Mouse (Mus musculus): ENCODE results near the gene Elac2. TPM values are rescaled to one million over a fixed set of nuclear protein-coding genes. Genes with fewer than 3 reads are reported as not detected.

The Elac2 gene
- total RNA-seq, 2 experiments from 2014 or later, result 19.2 to 22.0 TPM

- DNase-seq (ENCODE audit: low spot score), result no peak
- intact Hi-C loops (cut with DNase I), result no loop called here
Observed at GRCm38 (mm10) chr11:65013906-65014305, 35.1 kb downstream of the Elac2 start.

- no peak for DNase-seq (ENCODE audit: low spot score)
- intact Hi-C loops (cut with DNase I), result no loop called here
Observed at GRCm38 (mm10) chr11:65016754-65017153, 37.9 kb downstream of the Elac2 start.

DNA sequence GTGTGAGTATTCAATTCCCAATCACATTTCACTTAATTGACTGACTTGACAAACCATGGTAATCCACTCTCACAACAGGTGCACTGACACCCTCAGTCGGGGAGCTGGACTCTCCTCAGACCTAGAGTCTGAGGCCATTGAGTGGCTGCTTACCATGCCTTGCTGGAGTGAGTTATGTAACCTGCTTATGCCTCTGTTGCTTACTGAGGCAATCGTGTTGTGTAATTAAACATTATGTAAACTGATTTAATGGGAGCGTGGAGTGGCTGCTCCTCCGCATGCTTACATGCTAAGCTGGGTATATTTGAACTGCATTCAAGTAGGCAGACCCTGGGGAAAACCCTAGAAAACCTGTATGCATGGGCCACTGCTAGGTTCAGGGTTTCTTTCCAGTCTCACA is 41.9 kb downstream of the Elac2 start:
- intact Hi-C loops (cut with DNase I), result no loop called here
- DNase-seq (ENCODE audit: low spot score), result no peak

GRCm38 (mm10) chr11:65022771-65023170 is 43.9 kb downstream of the Elac2 start:
- intact Hi-C loops (cut with DNase I), result no loop called here
- DNase-seq (ENCODE audit: low spot score), result no peak

- DNase-seq (ENCODE audit: low spot score), result no peak
Observed at GRCm38 (mm10) chr11:65028049-65028448, 49.2 kb downstream of the Elac2 start.

DNA sequence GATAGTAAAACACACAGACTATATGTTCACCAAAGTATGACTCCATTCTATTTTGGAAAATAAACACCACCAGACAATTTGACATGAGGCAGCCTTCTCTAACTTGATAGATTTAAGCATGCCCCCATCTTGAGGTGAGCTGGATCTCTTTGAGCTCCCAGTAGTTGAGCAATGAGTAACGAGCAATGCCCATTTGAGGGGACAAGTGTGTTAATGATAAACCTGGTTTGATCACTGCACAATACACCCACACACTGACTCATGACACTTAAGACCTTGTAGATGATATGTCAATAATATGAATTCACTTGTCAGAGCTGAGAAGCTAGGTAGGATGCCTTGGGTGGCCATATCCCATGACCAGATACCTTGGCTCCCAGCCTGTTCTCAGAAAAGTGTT is 51.4 kb downstream of the Elac2 start:
- DNase-seq (ENCODE audit: low spot score), result no peak
- intact Hi-C loops (cut with DNase I), result no loop called here

More at GRCm38 (mm10) chr11:65028049-65028448, 49.2 kb downstream of the Elac2 start:
- intact Hi-C loops (cut with DNase I), result no loop called here

GRCm38 (mm10) chr11:65032221-65032620 is 53.4 kb downstream of the Elac2 start:
- intact Hi-C loops (cut with DNase I), result no loop called here
- no peak for DNase-seq (ENCODE audit: low spot score)

- no peak for DNase-seq (ENCODE audit: low spot score)
- intact Hi-C loops (cut with DNase I), result no loop called here
Observed at GRCm38 (mm10) chr11:65038996-65039395, 60.2 kb downstream of the Elac2 start.

DNA sequence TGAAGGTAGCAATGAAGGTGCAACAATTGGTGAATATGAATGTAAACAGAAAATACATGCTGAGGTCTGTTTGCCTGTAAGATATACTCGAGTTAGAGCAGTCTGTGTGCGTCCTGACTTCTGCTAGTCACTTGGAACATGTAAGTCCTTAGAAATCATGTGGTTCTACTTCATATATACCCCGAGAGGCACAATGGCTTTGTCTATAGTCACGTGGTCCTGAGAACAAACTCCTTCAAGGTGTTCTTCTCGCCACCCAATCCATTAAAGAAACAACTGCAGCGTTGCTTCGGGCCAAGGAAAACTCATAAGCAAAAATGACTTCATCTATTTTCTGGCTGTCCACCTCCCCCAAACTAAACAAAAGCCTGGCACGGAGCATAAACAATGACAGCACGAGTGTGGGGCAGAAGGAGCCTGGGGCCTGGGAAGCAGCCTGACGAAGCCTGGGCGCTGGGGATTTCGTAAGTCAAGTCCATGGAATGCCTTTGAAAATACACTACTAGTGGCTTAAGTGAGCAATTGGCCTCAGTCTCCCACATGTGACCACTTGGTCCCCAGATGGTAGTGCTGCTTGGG is 60.8 kb downstream of the Elac2 start:
- intact Hi-C loops (cut with DNase I), result no loop called here
- DNase-seq (ENCODE audit: low spot score), result no peak

GRCm38 (mm10) chr11:65040556-65040955 is 61.7 kb downstream of the Elac2 start:
- intact Hi-C loops (cut with DNase I), result no loop called here
- no peak for DNase-seq (ENCODE audit: low spot score)

- DNase-seq (ENCODE audit: low spot score), result no peak
- intact Hi-C loops (cut with DNase I), result no loop called here
Observed at GRCm38 (mm10) chr11:65049090-65049489, 70.3 kb downstream of the Elac2 start.

- intact Hi-C loops (cut with DNase I), result no loop called here
- no peak for DNase-seq (ENCODE audit: low spot score)
Observed at GRCm38 (mm10) chr11:65050819-65051218, 72.0 kb downstream of the Elac2 start.

Other genes with a start within 250 kb of the Elac2 start
- under 1 TPM; 0.31 to 0.47 TPM for gene 1700086D15Rik, start 180.9 kb downstream of the Elac2 start, total RNA-seq (2021)
- 10 to 100 TPM; 20.8 to 22.4 TPM for gene Arhgap44, start 183.9 kb downstream of the Elac2 start, total RNA-seq (2021)